Mouse (Mus musculus) heart, postnatal 36 days (tissue): ENCODE results near the gene Arl5a. TPM values are rescaled to one million over a fixed set of nuclear protein-coding genes. Genes with fewer than 3 reads are reported as not detected.

Experiments used
- DNase-seq, 2 experiments: peaks; one replicate each; pipeline ENCODE4 v3.0.0; 2021 to 2022
- intact Hi-C: fragments of 180-260 bp; cut with DNase I; formaldehyde crosslinking; loops from one replicate; pipeline ENCODE4 v1.15.1; 2025
- total RNA-seq, 2 experiments: library from RNA; stranded (reverse); gene quantifications; 2 replicates each; pipeline ENCODE4 v1.2.3; 2021

The Arl5a gene
- 10 to 100 TPM; 33.8 to 35.0 TPM for total RNA-seq

GRCm38 (mm10) chr2:52424747-52425522, at the start of gene Arl5a:
Gene Arl5a, minus strand, starts transcription at chr2:52424901.
- intact Hi-C loops = loop anchor here (5.0 to 10.0 kb wide), 4 partner anchors 152 to 770 kb away; partner anchors contain the start of genes Arl6ip6, Prpf40a and Stam2
- peak; percentile 98 to 99 for DNase-seq

- no peak for DNase-seq
Measured at GRCm38 (mm10) chr2:52471545-52472291, 47.0 kb upstream of the Arl5a start.

GRCm38 (mm10) chr2:52470044-52470560, 45.4 kb upstream of the Arl5a start:
- intact Hi-C loops = no loop called here
- no peak for DNase-seq

More at GRCm38 (mm10) chr2:52471545-52472291, 47.0 kb upstream of the Arl5a start:
- intact Hi-C loops = no loop called here

GRCm38 (mm10) chr2:52467629-52468028, 42.9 kb upstream of the Arl5a start:
- intact Hi-C loops = no loop called here
- DNase-seq = no peak

- intact Hi-C loops = no loop called here
- no peak for DNase-seq
Measured at GRCm38 (mm10) chr2:52461206-52461967, 36.7 kb upstream of the Arl5a start.

- no peak for DNase-seq
- intact Hi-C loops = no loop called here
Measured at GRCm38 (mm10) chr2:52455606-52456479, 31.1 kb upstream of the Arl5a start.

GRCm38 (mm10) chr2:52449818-52450217, 25.1 kb upstream of the Arl5a start:
- no peak for DNase-seq
- intact Hi-C loops = no loop called here

GRCm38 (mm10) chr2:52448916-52449315, 24.2 kb upstream of the Arl5a start:
- intact Hi-C loops = no loop called here
- no peak for DNase-seq

GRCm38 (mm10) chr2:52446648-52447047, 21.9 kb upstream of the Arl5a start:
- intact Hi-C loops = no loop called here
- no peak for DNase-seq

- DNase-seq = no peak
- intact Hi-C loops = no loop called here
Measured at GRCm38 (mm10) chr2:52442125-52442524, 17.4 kb upstream of the Arl5a start.

GRCm38 (mm10) chr2:52440420-52441015, 15.8 kb upstream of the Arl5a start:
- no peak for DNase-seq
- intact Hi-C loops = no loop called here

- intact Hi-C loops = no loop called here
- DNase-seq = no peak
Measured at GRCm38 (mm10) chr2:52438437-52438836, 13.7 kb upstream of the Arl5a start.

GRCm38 (mm10) chr2:52438013-52438412, 13.3 kb upstream of the Arl5a start:
- DNase-seq = peak; percentile 62 to 68
- intact Hi-C loops = no loop called here

GRCm38 (mm10) chr2:52435919-52436632, 11.4 kb upstream of the Arl5a start:
- intact Hi-C loops = no loop called here
- no peak for DNase-seq

- no peak for DNase-seq
- intact Hi-C loops = no loop called here
Measured at GRCm38 (mm10) chr2:52433365-52433764, 8.7 kb upstream of the Arl5a start.

GRCm38 (mm10) chr2:52427383-52427782, 2.7 kb upstream of the Arl5a start:
- intact Hi-C loops = loop anchor here (10.0 kb wide), 2 partner anchors 317 to 767 kb away; partner anchors contain the start of genes Arl6ip6, Prpf40a and Stam2
- DNase-seq = no peak

- intact Hi-C loops = loop anchor here (10.0 kb wide), 2 partner anchors 319 to 769 kb away; partner anchors contain the start of genes Arl6ip6, Prpf40a and Stam2
- DNase-seq = no peak
Measured at GRCm38 (mm10) chr2:52426041-52426440, 1.3 kb upstream of the Arl5a start.

- intact Hi-C loops = loop anchor here (10.0 kb wide), 2 partner anchors 319 to 769 kb away; partner anchors contain the start of genes Arl6ip6, Prpf40a and Stam2
- DNase-seq = no peak
Measured at GRCm38 (mm10) chr2:52425523-52425795, 758 bp upstream of the Arl5a start.
